ENCODE assay signal across 20 mouse cellular contexts in the genomic region with DNA sequence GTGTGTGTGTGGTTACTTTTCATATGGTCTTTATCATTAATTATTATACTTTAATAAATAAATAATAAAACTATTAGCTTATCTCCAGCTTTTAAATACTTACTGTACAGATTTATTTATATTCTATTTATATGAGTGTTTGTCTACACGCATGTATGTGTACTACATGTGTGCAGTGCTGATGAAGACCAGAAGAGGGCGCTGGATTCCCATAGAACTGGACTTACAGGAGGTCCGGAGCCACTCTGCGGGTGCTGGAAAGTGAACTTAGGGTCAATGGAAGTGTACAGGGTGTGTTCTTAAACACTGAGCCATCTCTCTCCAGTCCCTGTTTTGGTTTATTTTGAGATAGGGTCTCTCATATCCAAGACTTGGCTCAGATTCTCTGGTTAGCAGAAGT. TPM values are rescaled to one million over a fixed set of nuclear protein-coding genes. Genes with fewer than 3 reads are reported as not detected.
"Had no signal": no experiment of that assay in that cellular context is flagged by ENCODE, and none has a peak within 500 bp of the region (broad histone marks: within the 10 kb centered on the region; RNA-seq: fewer than 3 reads in every experiment).

No protein-coding gene starts in this region.

- H3K4me3 ChIP-seq: limb, embryonic 12.5 days; limb, embryonic 15.5 days; lung, embryonic 15.5 days; myocyte; neural tube, embryonic 13.5 days; stomach, embryonic 15.5 days had no signal

- H3K36me3 ChIP-seq: limb, embryonic 12.5 days; limb, embryonic 15.5 days; lung, embryonic 15.5 days; neural tube, embryonic 13.5 days; stomach, embryonic 15.5 days had no signal

- H3K9me3 ChIP-seq: limb, embryonic 15.5 days; lung, embryonic 15.5 days; stomach, embryonic 15.5 days had no signal

- ATAC-seq: liver, postnatal 0 days had no signal

- H3K9ac ChIP-seq: limb, embryonic 12.5 days; limb, embryonic 15.5 days; liver, embryonic 14.5 days; liver, postnatal 0 days; lung, embryonic 15.5 days; neural tube, embryonic 13.5 days; stomach, embryonic 15.5 days had no signal

- H3K27me3 ChIP-seq: limb, embryonic 12.5 days; limb, embryonic 15.5 days; lung, embryonic 15.5 days; stomach, embryonic 15.5 days had no signal

- H3K27ac ChIP-seq: limb, embryonic 12.5 days; limb, embryonic 15.5 days; liver, embryonic 14.5 days; lung, embryonic 15.5 days; neural tube, embryonic 13.5 days; stomach, embryonic 15.5 days had no signal

- DNase-seq: kidney, adult 11 months; kidney, adult 9 months; kidney, postnatal 25 days; left cerebral cortex, postnatal 4 days; liver, postnatal 0 days; lung, postnatal 10 days; lung, postnatal 36 days; midbrain, embryonic 14.5 days; right cerebral cortex, postnatal 14 days; spleen, adult 18-20 months; thymus, postnatal 25 days had no signal

RNA-seq across cellular contexts. Expression of a gene that starts 21.1 kb away (rescaled TPM):
- total RNA-seq: monocyte, adult 5-6 weeks; neutrophil, adult 5-6 weeks had no signal
